Mouse (Mus musculus) megakaryocyte-erythroid progenitor cell, adult 5-6 weeks (primary cell): Measurements from ENCODE around the gene Olfr370. TPM values are rescaled to one million over a fixed set of nuclear protein-coding genes. Genes with fewer than 3 reads are reported as not detected.

Source experiments
- ATAC-seq: replicated peaks from 2 replicates; pipeline ENCODE4 v1.8.0; 2016; ENCODE audit warnings: mild to moderate bottlenecking, inconsistent platforms; ENCODE audit not compliant: severe bottlenecking, poor library complexity, low FRiP score, low TSS enrichment
- total RNA-seq, 2 experiments: library from RNA; stranded (forward) in 1 of 2; stranded (reverse) in 1 of 2; fragments of 200-1000, 215-1000 nt in 1 of 2; fragments of >200 nt in 1 of 2; fragmentation: Nextera tagmentation in 1 of 2; gene quantifications; 2 replicates each; pipeline ENCODE4 v1.2.3; 2014 to 2017

Gene Olfr370
- total RNA-seq, 2 experiments from 2014 or later = not detected

DNA sequence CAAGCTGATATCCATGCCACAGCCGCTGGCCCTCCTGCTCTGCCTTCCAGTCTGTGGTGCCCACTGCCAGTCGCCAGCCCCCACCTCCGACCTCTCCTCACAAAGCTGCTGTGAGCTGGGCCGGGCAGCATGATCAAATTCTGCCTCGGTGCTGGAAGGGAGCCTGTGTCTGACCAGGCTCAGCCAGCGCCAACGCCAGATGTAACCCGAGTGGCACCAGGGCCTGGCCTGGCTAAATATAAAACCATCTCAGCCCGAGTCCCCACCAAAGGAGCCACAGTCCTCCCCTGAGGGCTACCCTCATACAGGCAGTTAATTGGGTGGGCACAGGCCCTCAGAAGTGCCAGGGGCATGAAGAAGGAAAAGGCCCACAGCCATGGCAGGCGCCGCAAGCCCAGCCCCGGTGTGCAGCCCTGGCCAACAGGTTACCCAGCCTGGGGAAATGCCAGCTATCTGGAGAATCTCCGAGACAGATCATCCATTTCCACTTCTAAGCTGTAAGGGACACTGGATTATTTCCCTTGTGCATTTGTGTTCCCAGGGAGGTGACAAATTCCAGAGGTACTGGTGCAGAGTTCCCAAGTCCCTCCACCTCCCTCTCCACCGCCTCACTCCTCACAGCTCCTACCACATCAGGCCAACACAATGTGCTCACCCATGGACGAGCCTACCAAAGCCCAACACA lies 39.2 kb downstream of the Olfr370 start:
- no peak for ATAC-seq

GRCm38 (mm10) chr8:83575561-83576515 lies 40.3 kb downstream of the Olfr370 start:
- no peak for ATAC-seq

DNA sequence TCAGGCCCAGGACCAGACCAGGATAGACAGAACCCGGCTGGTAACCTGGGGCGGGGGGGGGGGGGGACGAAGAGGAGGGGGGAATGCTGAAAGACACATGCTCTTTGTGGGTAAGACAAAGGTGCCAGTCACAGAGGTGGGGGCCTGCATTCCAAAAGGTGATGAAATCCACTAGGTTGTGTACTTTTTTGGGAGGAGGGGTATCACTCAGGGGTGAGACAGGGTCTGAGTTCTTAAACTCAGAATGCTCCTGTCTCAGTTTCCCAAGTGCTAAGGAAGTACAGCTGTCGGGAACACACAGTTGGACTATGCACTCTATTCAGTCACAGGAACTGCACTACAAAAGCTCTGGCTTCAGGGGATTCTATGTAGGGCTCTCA lies 40.9 kb downstream of the Olfr370 start:
- no peak for ATAC-seq

GRCm38 (mm10) chr8:83576921-83577320 lies 41.3 kb downstream of the Olfr370 start:
- ATAC-seq = no peak

DNA sequence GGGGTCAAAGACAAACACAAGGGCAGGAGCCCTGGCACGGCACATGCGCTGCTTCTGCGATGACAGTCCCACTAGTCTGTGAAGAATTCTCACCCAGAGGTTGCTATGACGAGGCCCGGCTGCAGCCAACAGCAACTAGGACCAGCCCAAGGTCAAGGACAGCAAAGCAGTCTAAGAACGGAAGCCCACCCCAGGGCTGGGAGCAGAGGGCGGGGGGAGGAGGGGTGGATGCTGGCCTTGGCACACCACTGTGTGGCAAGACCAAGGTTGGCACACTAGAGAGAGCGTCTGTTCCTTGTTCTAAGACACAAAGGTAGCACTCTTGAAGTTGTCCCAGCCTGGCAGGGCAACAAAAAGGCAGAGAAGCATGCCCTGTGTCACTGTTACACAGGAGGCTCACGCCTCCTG lies 41.8 kb downstream of the Olfr370 start:
- no peak for ATAC-seq

DNA sequence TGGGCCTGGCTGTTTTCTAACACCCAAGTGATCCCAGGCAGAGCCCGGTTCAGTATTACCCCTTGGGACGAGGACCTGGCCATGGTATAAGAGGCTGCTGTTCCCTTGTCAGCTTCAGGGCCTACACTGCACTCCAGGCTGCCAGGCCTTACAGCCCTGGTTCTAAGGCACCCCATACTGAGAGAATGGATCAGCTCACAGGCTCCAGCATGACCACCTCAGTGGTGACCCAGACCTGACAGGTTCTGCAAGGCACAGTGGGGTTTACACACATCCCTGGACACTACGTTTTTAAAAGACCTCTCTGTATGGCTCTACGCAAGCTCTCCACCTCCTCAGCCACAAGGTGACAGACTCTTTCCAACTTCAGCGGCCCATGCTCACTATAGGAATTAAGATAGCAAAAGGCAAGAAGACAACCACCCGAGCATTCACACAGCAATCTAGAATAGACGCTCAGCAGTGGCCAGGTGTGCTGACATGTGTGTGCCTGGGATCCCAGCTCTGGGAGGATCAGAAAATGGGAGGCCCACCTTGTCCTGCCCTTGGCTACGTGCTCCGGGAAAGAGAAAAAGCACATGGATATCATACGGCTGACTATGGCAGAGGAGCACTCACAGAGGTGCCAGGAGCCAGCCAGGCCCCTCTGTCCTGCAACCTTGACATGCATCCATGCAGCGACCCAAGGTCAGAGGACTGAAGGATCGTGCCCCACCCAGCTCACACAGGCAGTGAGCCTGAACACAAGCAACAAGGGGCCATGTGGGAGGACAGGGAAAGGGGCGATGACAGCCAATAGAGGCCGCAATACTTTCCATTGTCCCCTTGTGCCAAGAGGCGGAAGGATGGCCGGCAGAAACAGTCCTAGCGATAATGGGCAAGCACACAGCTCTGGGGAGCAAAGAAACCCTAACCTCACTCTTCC lies 42.8 kb downstream of the Olfr370 start:
- ATAC-seq = no peak

- no peak for ATAC-seq
Measured at GRCm38 (mm10) chr8:83579676-83580075, 44.1 kb downstream of the Olfr370 start.

GRCm38 (mm10) chr8:83580826-83581225 lies 45.2 kb downstream of the Olfr370 start:
- ATAC-seq = no peak

- no peak for ATAC-seq
Measured at GRCm38 (mm10) chr8:83582226-83582625, 46.6 kb downstream of the Olfr370 start.

- no peak for ATAC-seq
Measured at GRCm38 (mm10) chr8:83583236-83583635, 47.7 kb downstream of the Olfr370 start.

DNA sequence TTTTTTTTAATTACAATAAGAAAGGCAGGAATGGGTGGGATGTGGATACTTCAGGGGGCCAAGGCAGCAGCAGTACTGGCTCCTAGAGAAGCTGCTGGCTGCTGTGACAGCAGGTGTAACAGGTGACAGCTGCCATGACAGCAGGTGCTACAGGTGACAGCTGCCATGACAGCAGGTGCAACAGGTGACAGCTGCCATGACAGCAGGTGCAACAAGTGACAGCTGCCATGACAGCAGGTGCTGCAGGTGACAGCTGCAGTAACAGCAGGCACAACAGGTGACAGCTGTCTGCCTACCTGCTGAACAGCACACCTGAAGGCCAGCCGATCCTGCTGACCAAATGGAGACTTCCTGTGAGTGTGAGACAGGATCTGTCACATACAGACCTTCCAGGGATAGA lies 49.2 kb downstream of the Olfr370 start:
- ATAC-seq = no peak

DNA sequence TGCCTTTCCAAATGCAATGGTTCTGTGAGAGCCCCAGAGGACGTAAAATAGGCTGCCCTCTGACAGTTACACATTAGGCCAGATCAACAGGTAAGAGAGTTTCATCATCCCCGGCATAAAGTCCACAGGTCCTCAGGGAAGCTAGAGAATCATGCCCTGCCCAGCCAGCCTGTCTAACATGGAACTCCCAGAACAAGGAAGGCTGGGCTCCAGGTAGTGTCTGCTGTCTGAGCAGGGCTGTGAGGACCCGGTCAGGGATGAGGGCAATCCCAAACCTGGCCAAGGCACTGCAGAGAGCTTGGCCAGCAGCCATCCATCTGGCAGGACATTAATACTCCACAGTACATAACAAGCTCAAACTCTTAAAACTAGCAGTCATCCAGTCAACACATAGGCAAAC lies 49.8 kb downstream of the Olfr370 start:
- ATAC-seq = no peak

DNA sequence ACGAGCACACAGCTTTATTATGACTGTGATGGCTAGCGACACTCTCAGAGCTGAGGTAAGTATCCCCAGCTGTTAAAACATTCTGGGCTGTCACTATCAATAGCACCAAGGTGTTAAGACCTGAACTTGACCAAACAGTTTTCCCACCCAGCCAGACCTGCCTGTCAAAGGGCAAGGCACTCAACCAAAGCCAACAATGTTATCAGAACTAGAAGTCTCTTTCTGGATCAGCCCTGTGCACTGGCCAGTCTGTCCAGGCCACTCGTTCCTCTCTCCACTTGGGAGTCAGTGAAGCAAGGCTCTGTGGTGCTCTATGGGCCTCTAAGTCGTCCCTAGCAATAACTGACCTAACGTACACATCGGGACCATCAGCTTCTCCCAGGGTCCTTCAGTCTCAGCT lies 52.1 kb downstream of the Olfr370 start:
- no peak for ATAC-seq

GRCm38 (mm10) chr8:83588886-83589285 lies 53.3 kb downstream of the Olfr370 start:
- no peak for ATAC-seq

DNA sequence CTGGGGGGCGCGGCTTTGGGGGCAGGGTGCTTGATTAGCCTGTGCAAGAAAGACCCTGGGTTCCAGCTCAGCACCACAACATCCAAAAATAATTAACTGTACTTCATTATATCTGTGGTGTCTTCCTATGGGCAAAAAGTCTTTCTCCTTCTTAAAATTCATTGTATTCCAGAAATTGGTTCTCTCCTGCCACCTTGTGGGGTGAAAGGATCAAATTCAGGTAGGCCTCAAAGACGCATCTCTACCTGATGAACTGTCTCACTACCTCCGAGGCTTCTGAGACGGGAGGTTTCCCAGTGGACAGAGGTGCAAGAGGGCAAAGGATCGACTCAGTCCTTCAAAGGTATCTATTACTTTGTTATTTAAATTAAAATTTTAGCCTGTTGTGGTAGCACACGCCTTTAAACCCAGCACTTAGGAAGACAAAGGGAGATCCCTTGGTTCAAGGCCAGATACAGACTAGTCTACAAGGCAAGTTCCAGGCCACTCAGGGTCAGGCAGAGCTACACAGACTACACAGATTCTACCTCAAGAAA lies 55.0 kb downstream of the Olfr370 start:
- ATAC-seq = no peak

DNA sequence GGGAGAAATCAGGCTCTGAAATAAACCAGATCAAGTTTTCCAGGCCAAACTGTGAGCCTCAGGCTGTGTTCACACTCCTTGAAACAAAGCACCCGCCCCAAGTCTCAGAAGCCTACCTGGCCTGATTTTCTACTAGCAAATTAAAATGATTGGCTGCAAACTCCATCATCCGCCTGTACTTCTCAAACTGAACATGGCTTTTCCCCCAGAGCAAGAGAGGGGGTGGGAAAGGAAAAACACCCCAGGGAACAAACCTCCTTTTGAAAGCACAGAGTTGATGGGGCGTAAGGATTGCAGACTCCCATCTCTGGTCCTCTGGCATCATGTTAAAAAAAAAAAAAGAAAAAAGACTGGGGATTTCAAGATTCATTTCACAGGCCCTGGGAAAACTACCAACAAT lies 57.1 kb downstream of the Olfr370 start:
- no peak for ATAC-seq

DNA sequence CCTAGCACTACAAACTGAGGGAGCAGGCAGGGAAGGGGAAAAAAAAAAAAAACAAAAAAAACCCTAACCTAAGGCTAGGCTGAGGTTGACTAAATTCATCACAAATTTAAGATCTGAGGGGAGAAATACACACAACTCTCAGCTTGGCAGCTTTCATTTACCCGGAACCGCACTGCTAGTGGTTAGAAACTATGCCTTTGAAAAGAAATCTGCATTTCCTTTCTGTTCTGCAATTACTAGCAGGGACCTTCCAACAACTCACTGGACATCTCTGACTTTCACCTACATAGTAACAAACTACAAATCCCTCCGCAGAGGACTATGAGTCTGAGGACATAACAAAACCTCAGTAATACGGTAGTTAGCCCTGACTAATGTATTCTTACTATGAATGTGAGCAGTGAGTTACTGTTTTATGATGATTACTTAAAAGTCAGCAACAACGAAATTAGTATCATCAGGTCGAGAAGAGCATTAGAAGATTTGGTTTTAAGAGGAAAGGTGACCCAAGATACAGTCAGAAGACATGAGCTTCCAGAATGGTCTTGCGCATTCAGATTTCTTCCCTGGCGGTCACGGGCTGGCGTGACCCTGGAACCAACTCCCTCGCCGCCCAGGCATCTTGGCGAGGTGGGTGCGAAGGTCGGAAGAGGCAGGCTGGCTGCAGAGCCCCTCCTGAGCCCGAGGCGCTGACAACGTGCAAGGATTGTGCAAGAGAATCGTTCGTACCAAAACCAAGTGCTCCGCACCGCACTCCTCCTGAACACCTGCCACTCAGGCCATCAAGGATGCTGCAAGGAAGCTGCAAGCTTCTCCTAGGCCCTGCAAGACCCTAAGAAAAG lies 58.0 kb downstream of the Olfr370 start:
- ATAC-seq = no peak; the same call in 1 of the 2 replicates

- ATAC-seq = peak; percentile 93
Measured at GRCm38 (mm10) chr8:83594167-83595049, 58.8 kb downstream of the Olfr370 start.
